Comparison of ENCODE assay signal across 19 mouse cellular contexts in the genomic region with DNA sequence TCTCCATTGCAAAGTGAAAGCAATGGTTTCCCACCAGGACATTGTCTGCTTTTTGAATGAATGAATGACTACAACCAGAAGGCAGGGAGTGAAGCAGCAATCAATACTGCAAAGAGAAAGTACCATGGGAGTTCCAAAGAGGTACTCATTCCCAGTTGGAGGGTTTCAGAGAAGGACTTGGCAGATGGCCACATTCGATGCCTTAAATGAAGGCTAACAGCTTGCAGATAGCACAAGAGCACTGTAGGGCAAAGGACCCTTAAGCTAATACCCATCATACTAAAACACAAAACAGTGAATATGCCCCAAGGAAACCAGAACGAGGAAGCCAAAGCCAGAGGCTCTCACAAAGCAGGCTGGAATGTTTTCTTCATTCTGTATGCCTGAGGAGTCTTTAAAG.
DNase-seq lines count a peak whose midpoint lies in the region; ATAC-seq and TF ChIP-seq lines count a peak whose summit lies in the region.
"Had no signal": no experiment of that assay in that cellular context is flagged by ENCODE, and none has a peak within 500 bp of the region (broad histone marks: within the 10 kb centered on the region; RNA-seq: fewer than 3 reads in every experiment).

No protein-coding gene starts in this region.

- H3K9ac ChIP-seq in heart, embryonic 14.5 days (ENCODE audit: low read length): no peak overlapping the region
- no peak overlapping the region for H3K9ac ChIP-seq in heart, adult 2 months (ENCODE audit: low read depth, low read length)
- H3K9ac ChIP-seq in lung, embryonic 16.5 days (ENCODE audit: low read length): no peak overlapping the region
- H3K9ac ChIP-seq: embryonic facial prominence, embryonic 13.5 days; forebrain, embryonic 12.5 days; hindbrain, embryonic 15.5 days had no signal

- no peak for TF ChIP-seq CTCF in heart, adult 2 months (IDR thresholded peaks at IDR 0.05)
- no peak for TF ChIP-seq CTCF in brain, embryonic 14.5 days (IDR thresholded peaks at IDR 0.05; ENCODE audit: borderline replicate concordance, extremely low read depth, insufficient read depth, insufficient read length)

- peak overlapping the region; percentile 47; the same call in 1 of the 2 replicates for H3K27ac ChIP-seq in heart, embryonic 10.5 days
- H3K27ac ChIP-seq in heart, embryonic 14.5 days (replicated peaks in 1 of 2; ENCODE audit: control insufficient read depth in 1 of 2, insufficient read depth in 1 of 2, low read depth in 2 of 2, low read length in 2 of 2): no peak overlapping the region
- no peak overlapping the region for H3K27ac ChIP-seq in heart, adult 2 months
- peak overlapping the region; percentile 53 for H3K27ac ChIP-seq in lung, embryonic 16.5 days (ENCODE audit: low read length)
- H3K27ac ChIP-seq: embryonic facial prominence, embryonic 13.5 days; forebrain, embryonic 12.5 days; hindbrain, embryonic 15.5 days had no signal

- peak overlapping the region; percentile 29 for H3K4me2 ChIP-seq in heart, embryonic 14.5 days (ENCODE audit: low read length)
- H3K4me2 ChIP-seq in lung, embryonic 16.5 days (ENCODE audit: low read depth, low read length): peak overlapping the region; percentile 16; the same call in 1 of the 2 replicates
- H3K4me2 ChIP-seq: embryonic facial prominence, embryonic 13.5 days; forebrain, embryonic 12.5 days; hindbrain, embryonic 15.5 days had no signal

- no peak for TF ChIP-seq EP300 in heart, adult 2 months (IDR thresholded peaks at IDR 0.05; ENCODE audit: insufficient read depth, low read depth, low read length)

- no peaks in the 10 kb centered on the region for H3K9me3 ChIP-seq in heart, embryonic 10.5 days
- no peaks in the 10 kb centered on the region for H3K9me3 ChIP-seq in heart, embryonic 14.5 days (ENCODE audit: control insufficient read depth, low read length)
- no peaks in the 10 kb centered on the region for H3K9me3 ChIP-seq in lung, embryonic 16.5 days (ENCODE audit: control insufficient read depth, low read length)
- H3K9me3 ChIP-seq: embryonic facial prominence, embryonic 13.5 days; forebrain, embryonic 12.5 days; hindbrain, embryonic 15.5 days had no signal

- intact Hi-C loops in heart, adult 2 months (cut with DNase I): no loop called here

- DNase-seq in heart, embryonic 10.5 days (ENCODE audit: low spot score): no peak
- no peak for DNase-seq in heart, adult 9 months (ENCODE audit: low spot score in 2 of 2)
- DNase-seq in heart, adult 2 months: no peak
- no peak for DNase-seq in lung, adult 18-20 months
- peak; percentile 12 for DNase-seq in brain, embryonic 14.5 days (ENCODE audit: low read depth)
- DNase-seq: adrenal gland, postnatal 14 days; cerebellum, adult 18-20 months; cerebellum, adult 9-11 months; cerebellum, postnatal 36 days; gastrocnemius, postnatal 10 days had no signal

- WGBS in heart, embryonic 10.5 days: 60% methylated on average over 2 of the region's 2 CpGs
- 35% methylated on average over 2 of the region's 2 CpGs for WGBS in heart, embryonic 14.5 days
- 58% methylated on average over 2 of the region's 2 CpGs for WGBS in heart, adult 2 months
- 13% methylated on average over 2 of the region's 2 CpGs for WGBS in lung, embryonic 16.5 days

- no peaks in the 10 kb centered on the region for H3K36me3 ChIP-seq in heart, embryonic 10.5 days
- no peaks in the 10 kb centered on the region for H3K36me3 ChIP-seq in heart, embryonic 14.5 days (ENCODE audit: control insufficient read depth, insufficient read depth, low read length)
- H3K36me3 ChIP-seq in heart, adult 2 months (ENCODE audit: control insufficient read depth, insufficient read depth, low read length): no peaks in the 10 kb centered on the region; the same call in 1 of the 2 replicates
- H3K36me3 ChIP-seq in lung, embryonic 16.5 days (ENCODE audit: control insufficient read depth, insufficient read depth, low read length): no peaks in the 10 kb centered on the region
- H3K36me3 ChIP-seq: embryonic facial prominence, embryonic 13.5 days; forebrain, embryonic 12.5 days; hindbrain, embryonic 15.5 days had no signal

- H3K4me1 ChIP-seq in heart, embryonic 10.5 days: peaks cover 18% of the 10 kb centered on the region
- peaks cover 6 to 11% of the 10 kb centered on the region in 2 experiments for H3K4me1 ChIP-seq in heart, embryonic 14.5 days (ENCODE audit: control insufficient read depth in 2 of 2, insufficient read depth in 2 of 2, low read length in 2 of 2)
- H3K4me1 ChIP-seq in heart, adult 2 months (ENCODE audit: control insufficient read depth, insufficient read depth, low read length): no peaks in the 10 kb centered on the region
- peaks cover 13% of the 10 kb centered on the region for H3K4me1 ChIP-seq in lung, embryonic 16.5 days (replicated peaks; ENCODE audit: control insufficient read depth, insufficient read depth, low read length)
- H3K4me1 ChIP-seq: embryonic facial prominence, embryonic 13.5 days; forebrain, embryonic 12.5 days; hindbrain, embryonic 15.5 days had no signal

- H3K27me3 ChIP-seq in heart, embryonic 10.5 days (ENCODE audit: insufficient read depth, poor library complexity, severe bottlenecking): peaks cover 3% of the 10 kb centered on the region; the same call in 1 of the 2 replicates
- H3K27me3 ChIP-seq in heart, embryonic 14.5 days (ENCODE audit: control insufficient read depth, insufficient read depth, low read length): no peaks in the 10 kb centered on the region
- no peaks in the 10 kb centered on the region for H3K27me3 ChIP-seq in heart, adult 2 months (ENCODE audit: control insufficient read depth, insufficient read depth, low read length)
- H3K27me3 ChIP-seq in lung, embryonic 16.5 days (ENCODE audit: control insufficient read depth, insufficient read depth, low read depth, low read length): no peaks in the 10 kb centered on the region
- H3K27me3 ChIP-seq: embryonic facial prominence, embryonic 13.5 days; forebrain, embryonic 12.5 days; hindbrain, embryonic 15.5 days; Patski had no signal

- H3K4me3 ChIP-seq in heart, embryonic 10.5 days: no peak overlapping the region
- no peak overlapping the region for H3K4me3 ChIP-seq in heart, embryonic 14.5 days (ENCODE audit: control insufficient read depth in 1 of 2, insufficient read depth in 1 of 2, low read depth in 1 of 2, low read length in 2 of 2)
- no peak overlapping the region for H3K4me3 ChIP-seq in heart, adult 2 months
- H3K4me3 ChIP-seq in lung, embryonic 16.5 days (ENCODE audit: low read length): no peak overlapping the region
- H3K4me3 ChIP-seq: embryonic facial prominence, embryonic 13.5 days; forebrain, embryonic 12.5 days; hindbrain, embryonic 15.5 days had no signal

- no peaks in the 10 kb centered on the region for H3K79me2 ChIP-seq in heart, adult 2 months (replicated peaks; ENCODE audit: control insufficient read depth, insufficient read depth, low read length)

- ATAC-seq in heart, embryonic 14.5 days (ENCODE audit: insufficient number of reproducible peaks, insufficient read depth, low FRiP score, low read depth): no peak
- ATAC-seq in lung, embryonic 16.5 days (ENCODE audit: low read depth): peak; percentile 28; the same call in 1 of the 2 replicates
- ATAC-seq: activated CD4-positive, CD25-positive, alpha-beta regulatory T cell, adult 4 months; forebrain, embryonic 16.5 days; intestine, embryonic 16.5 days; Patski had no signal

- no peak for TF ChIP-seq POLR2A in heart, adult 2 months (IDR thresholded peaks at IDR 0.05; ENCODE audit: insufficient read depth, low read depth, low read length)
- TF ChIP-seq POLR2A in brain, embryonic 14.5 days (IDR thresholded peaks at IDR 0.05; ENCODE audit: borderline replicate concordance, extremely low read depth, insufficient read depth, insufficient read length, poor library complexity, severe bottlenecking): no peak

Comparison
In these comparisons a context has a peak if more than half of its experiments do, and no peak if none do; other contexts are left out.
1. H3K27ac ChIP-seq: peak in heart, embryonic 10.5 days (single experiment) and lung, embryonic 16.5 days (single experiment); none in heart, embryonic 14.5 days (0 of 2) and heart, adult 2 months (single experiment).